Mouse (Mus musculus) limb, embryonic 12.5 days (tissue): ENCODE data around the gene Dpf3. TPM values are rescaled to one million over a fixed set of nuclear protein-coding genes. Genes with fewer than 3 reads are reported as not detected.

Experiments used
- ATAC-seq: fragments of 200-750 bp; cut with Nextera tagmentation; 2 replicates; pipeline ENCODE4 v1.8.0; 2017; ENCODE audit warnings: low read depth, moderate TSS enrichment; ENCODE audit not compliant: insufficient number of reproducible peaks, insufficient read depth, low FRiP score, low TSS enrichment
- H3K27ac ChIP-seq: fragments of 300-500 bp; sonication (generic); 2 replicates; pipeline ENCODE4 v1.5.1; 2016; ENCODE audit warnings: mild to moderate bottlenecking, moderate library complexity
- H3K27me3 ChIP-seq: fragments of 300-500 bp; sonication (generic); 2 replicates; pipeline ENCODE4 v1.6.1; 2016; ENCODE audit warnings: mild to moderate bottlenecking, moderate library complexity
- H3K36me3 ChIP-seq: fragments of 300-500 bp; sonication (generic); 2 replicates; pipeline ENCODE4 v1.6.1; 2016; ENCODE audit warnings: mild to moderate bottlenecking, moderate library complexity
- H3K4me1 ChIP-seq: fragments of 300-500 bp; sonication (generic); replicated peaks from 2 replicates; pipeline ENCODE4 v1.6.1; 2016
- H3K4me2 ChIP-seq: fragments of 300-500 bp; sonication (generic); 2 replicates; pipeline ENCODE4 v1.6.1; 2016; ENCODE audit warnings: mild to moderate bottlenecking, moderate library complexity
- H3K4me3 ChIP-seq: fragments of 300-500 bp; sonication (generic); replicated peaks from 2 replicates; pipeline ENCODE4 v1.5.1; 2016; ENCODE audit warnings: mild to moderate bottlenecking
- H3K9ac ChIP-seq: fragments of 300-500 bp; sonication (generic); replicated peaks from 2 replicates; pipeline ENCODE4 v1.6.1; 2016; ENCODE audit warnings: mild to moderate bottlenecking, moderate library complexity
- H3K9me3 ChIP-seq: fragments of 300-500 bp; sonication (generic); 2 replicates; pipeline ENCODE4 v1.6.1; 2016; ENCODE audit warnings: mild to moderate bottlenecking, moderate library complexity
- WGBS: fragments of 180-500 bp; shearing (Covaris S2); methylation state at CpG from one replicate; pipeline ENCODE4 v1.1.7; 2016; 5-methylcytosine and 5-hydroxymethylcytosine counted together
- polyA plus RNA-seq: library from polyadenylated mRNA; unstranded; fragments of >200 nt; fragmentation: Nextera tagmentation; extraction: Ambion mirVana; gene quantifications from 2 replicates; pipeline ENCODE4 v1.2.1, GENCODE M21; 2016

Gene Dpf3
- polyA plus RNA-seq, 1 experiment from 2014 or later = 4.4 TPM

DNA sequence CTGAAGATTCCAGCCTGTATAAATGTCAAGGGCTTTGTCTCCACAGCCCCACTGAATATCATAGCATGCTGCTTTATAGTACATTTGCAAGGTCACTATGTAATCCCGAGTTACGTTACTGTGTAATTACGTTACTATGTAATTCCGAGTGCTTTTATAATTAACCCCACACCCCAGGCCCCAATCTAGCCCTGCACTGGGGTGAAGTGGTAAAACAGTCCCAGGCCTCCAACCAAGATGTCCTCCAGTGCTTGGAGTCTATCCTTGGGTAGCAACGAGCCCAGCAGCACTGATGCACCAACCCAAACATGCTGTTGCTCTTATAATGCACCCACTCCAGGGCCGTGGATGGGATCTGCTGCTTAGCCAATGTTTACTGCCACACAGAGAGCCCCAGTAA is 35.5 kb upstream of the Dpf3 start:
- H3K4me1 ChIP-seq = peaks cover 13% of the 10 kb centered on the region
- no peaks in the 10 kb centered on the region for H3K9me3 ChIP-seq
- no peak for ATAC-seq
- 78% methylated on average over 6 of the region's 6 CpGs for WGBS
- no peak overlapping the region for H3K27ac ChIP-seq
- no peaks in the 10 kb centered on the region for H3K27me3 ChIP-seq
- no peak overlapping the region for H3K9ac ChIP-seq
- H3K36me3 ChIP-seq = peaks cover 12% of the 10 kb centered on the region; the same call in 1 of the 2 replicates
- no peak overlapping the region for H3K4me3 ChIP-seq
- no peak overlapping the region for H3K4me2 ChIP-seq

DNA sequence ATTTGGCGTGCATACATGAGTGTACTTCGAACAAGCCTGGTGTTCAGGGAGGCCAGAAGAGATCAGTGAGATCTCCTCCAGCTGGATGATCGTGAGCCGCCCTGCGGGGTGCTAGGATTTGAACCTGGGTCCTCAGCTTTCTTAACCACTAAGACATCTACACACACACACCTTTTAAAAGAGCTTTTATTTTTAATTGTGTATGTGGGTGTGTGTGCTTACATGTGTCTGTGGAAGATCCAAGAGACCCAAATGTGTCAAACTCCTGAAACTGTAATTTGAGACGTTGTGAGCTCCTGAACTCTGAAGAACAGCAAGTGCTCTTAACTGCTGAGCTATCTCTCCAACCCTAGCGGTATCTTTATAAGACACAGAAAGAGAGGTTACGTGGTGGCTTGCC is 33.6 kb upstream of the Dpf3 start:
- Histone ChIP-seq H3K9me3 (no peaks in the 10 kb centered on the region), H3K27ac (no peak overlapping the region), H3K4me1 (peaks cover 13% of the 10 kb centered on the region), H3K4me2 (peak overlapping the region; percentile 64), H3K36me3 (peaks cover 1% of the 10 kb centered on the region; the same call in 1 of the 2 replicates), H3K9ac (peak overlapping the region; percentile 65), H3K4me3 (peak overlapping the region; percentile 68), H3K27me3 (no peaks in the 10 kb centered on the region)
- ATAC-seq = no peak
- WGBS = 42% methylated on average over 8 of the region's 8 CpGs

DNA sequence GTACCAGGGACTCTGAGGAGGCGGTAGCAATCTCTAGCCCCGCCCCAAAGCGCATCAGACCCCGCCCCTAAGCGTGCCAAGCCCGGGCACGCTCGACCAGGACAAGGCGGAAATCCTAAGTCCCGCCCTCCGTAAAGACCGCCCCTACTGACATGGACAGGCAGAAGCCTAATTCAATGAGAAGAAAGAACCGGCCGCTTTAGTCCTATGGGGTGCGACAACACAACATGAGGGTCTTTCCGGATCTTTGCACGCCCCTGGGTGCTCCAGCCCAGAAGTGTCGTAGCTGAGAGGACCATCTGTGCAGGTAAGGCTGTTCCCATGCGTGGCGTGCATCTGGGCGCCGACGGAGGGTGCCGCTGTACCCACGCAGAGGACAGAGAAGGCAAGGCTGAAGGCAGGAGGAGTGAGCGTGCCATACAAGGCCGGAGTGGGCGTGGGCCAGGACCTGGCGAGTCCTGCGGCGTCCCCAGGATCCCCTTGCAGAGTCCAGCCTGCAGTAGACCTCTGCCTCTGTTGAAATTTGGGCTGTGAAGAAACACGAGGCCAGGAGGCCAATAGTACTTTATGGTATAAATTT is 32.9 kb upstream of the Dpf3 start, which contains the start of gene Dcaf4:
TSS of gene Dcaf4 (plus strand) at position 156 of the 580 bp plus-strand sequence.
- Histone ChIP-seq H3K4me2 (peak within 1 kb of the TSS; percentile 64), H3K9ac (peak within 1 kb of the TSS; percentile 65), H3K4me3 (peak within 1 kb of the TSS; percentile 68), H3K27ac (peak within 1 kb of the TSS; percentile 75), H3K4me1 (peaks cover 11% of the 10 kb centered on the region), H3K9me3 (no peaks in the 10 kb centered on the region), H3K36me3 (no peaks in the 10 kb centered on the region), H3K27me3 (no peaks in the 10 kb centered on the region)
- WGBS = 0% methylated on average over 32 of the region's 32 CpGs
- peak; percentile 99 for ATAC-seq

GRCm38 (mm10) chr12:83517580-83517979 is 30.1 kb upstream of the Dpf3 start:
- Histone ChIP-seq H3K36me3 (no peaks in the 10 kb centered on the region), H3K27ac (no peak overlapping the region), H3K9me3 (no peaks in the 10 kb centered on the region), H3K4me2 (no peak overlapping the region), H3K27me3 (no peaks in the 10 kb centered on the region), H3K9ac (no peak overlapping the region), H3K4me1 (peaks cover 19% of the 10 kb centered on the region), H3K4me3 (no peak overlapping the region)
- no peak for ATAC-seq
- WGBS = 90% methylated on average over 3 of the region's 3 CpGs

DNA sequence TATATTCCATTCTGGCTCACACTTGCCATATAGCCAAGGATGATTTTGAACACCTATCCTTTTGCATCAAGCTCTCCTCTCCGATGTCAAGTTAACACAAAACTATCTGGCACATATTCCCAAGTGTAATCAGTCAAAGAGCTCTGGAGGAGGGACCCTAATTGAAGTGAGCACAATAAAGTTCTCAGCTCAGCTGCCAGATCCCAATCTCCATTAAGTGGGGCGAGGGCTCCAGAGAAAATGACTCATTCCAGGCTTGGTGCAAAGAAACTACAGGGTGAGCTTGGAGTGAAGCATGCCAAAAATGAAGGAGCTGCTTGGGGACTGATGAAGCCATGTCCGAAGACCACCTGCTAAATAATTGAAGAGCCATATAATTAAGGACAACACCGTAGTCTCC is 26.7 kb upstream of the Dpf3 start:
- 54% methylated on average over 4 of the region's 4 CpGs for WGBS

DNA sequence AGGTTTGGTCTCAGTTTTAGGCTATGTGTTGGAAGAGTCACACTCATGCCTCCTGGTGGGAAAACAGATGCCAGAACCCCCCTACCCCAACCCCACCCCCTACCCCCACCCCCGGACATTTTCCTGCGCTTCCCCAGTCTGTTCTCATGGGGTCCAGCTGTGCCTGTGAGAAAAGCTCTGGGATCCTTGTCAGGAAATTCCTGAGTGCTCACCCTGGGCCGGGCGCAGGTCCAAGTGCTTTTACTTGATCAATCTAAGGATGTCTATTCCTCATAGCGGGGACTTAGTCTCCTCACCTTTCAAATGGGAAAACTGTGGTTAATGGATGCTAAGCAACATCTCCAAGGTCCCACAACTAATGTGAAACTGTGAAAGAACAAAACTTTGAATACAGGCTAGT is 25.7 kb upstream of the Dpf3 start:
- WGBS = 21% methylated on average over 5 of the region's 5 CpGs
- Histone ChIP-seq H3K9ac (no peak overlapping the region), H3K4me1 (peaks cover 15% of the 10 kb centered on the region), H3K27ac (0 out of 2 replicates have a peak overlapping the region, but pooled peaks have one; percentile 8), H3K4me2 (peak overlapping the region; percentile 8; the same call in 1 of the 2 replicates), H3K4me3 (no peak overlapping the region), H3K27me3 (no peaks in the 10 kb centered on the region), H3K36me3 (no peaks in the 10 kb centered on the region), H3K9me3 (no peaks in the 10 kb centered on the region)
- no peak for ATAC-seq

More for the DNA sequence above, 26.7 kb upstream of the Dpf3 start:
- H3K9me3 ChIP-seq = no peaks in the 10 kb centered on the region
- no peaks in the 10 kb centered on the region for H3K36me3 ChIP-seq
- no peak overlapping the region for H3K9ac ChIP-seq
- peaks cover 15% of the 10 kb centered on the region for H3K4me1 ChIP-seq
- no peak overlapping the region for H3K4me3 ChIP-seq
- no peak for ATAC-seq
- no peaks in the 10 kb centered on the region for H3K27me3 ChIP-seq
- H3K4me2 ChIP-seq = no peak overlapping the region
- no peak overlapping the region for H3K27ac ChIP-seq

DNA sequence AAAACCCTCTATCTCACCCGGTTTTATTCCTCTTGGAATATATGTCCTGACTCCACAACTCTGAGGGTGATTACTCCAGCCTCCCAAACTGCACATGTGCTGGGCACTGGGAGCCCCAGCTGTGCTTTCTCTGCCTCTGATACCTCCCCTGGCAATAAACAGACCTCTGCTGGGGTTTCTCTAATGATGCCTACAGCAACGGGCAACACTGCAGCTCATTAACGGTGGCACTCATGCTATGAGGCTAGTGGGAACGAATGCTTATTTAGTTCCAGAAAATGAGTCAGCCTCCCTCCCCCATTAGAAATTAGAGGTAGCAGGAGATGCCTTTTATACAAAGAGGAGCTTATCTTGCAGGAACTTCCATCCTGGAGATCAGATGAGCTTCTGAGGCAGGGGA is 25.3 kb upstream of the Dpf3 start:
- H3K9me3 ChIP-seq = no peaks in the 10 kb centered on the region
- no peaks in the 10 kb centered on the region for H3K27me3 ChIP-seq
- peaks cover 15% of the 10 kb centered on the region for H3K4me1 ChIP-seq
- no peak overlapping the region for H3K9ac ChIP-seq
- H3K27ac ChIP-seq = 0 out of 2 replicates have a peak overlapping the region, but pooled peaks have one; percentile 8
- no peak overlapping the region for H3K4me3 ChIP-seq
- 0 out of 2 replicates have a peak, but pooled peaks have one; percentile 35 for ATAC-seq
- WGBS = 16% methylated on average over 4 of the region's 4 CpGs
- peak overlapping the region; percentile 8; the same call in 1 of the 2 replicates for H3K4me2 ChIP-seq
- H3K36me3 ChIP-seq = no peaks in the 10 kb centered on the region

GRCm38 (mm10) chr12:83510586-83510985 is 23.1 kb upstream of the Dpf3 start:
- no peak for ATAC-seq
- H3K4me3 ChIP-seq = no peak overlapping the region
- no peaks in the 10 kb centered on the region for H3K36me3 ChIP-seq
- peaks cover 12% of the 10 kb centered on the region for H3K4me1 ChIP-seq
- no peaks in the 10 kb centered on the region for H3K27me3 ChIP-seq
- no peak overlapping the region for H3K4me2 ChIP-seq
- WGBS = 81% methylated on average over 5 of the region's 5 CpGs
- no peak overlapping the region for H3K9ac ChIP-seq
- no peak overlapping the region for H3K27ac ChIP-seq
- H3K9me3 ChIP-seq = no peaks in the 10 kb centered on the region

DNA sequence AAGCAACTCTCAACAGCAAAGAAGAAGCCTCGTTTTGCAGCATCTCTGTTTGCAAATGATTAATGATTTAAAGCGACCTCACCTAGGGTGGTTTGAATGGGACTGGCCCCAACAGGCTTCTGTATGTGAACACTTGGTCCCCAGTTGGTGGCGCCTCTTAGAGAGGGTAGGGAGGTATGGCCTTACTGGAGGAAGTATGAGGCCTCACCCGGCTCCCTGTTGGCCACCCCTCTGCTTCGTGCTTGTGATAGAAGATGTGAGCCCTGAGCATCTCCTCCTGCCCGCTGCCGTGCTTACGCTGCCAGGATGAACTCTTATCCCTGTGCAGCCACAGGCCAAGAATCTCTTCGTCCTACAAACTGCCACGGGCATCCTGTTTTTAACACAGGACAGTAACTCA is 19.0 kb upstream of the Dpf3 start:
- Histone ChIP-seq H3K9me3 (no peaks in the 10 kb centered on the region), H3K4me3 (no peak overlapping the region), H3K4me1 (no peaks in the 10 kb centered on the region), H3K27ac (no peak overlapping the region), H3K4me2 (no peak overlapping the region), H3K36me3 (no peaks in the 10 kb centered on the region), H3K27me3 (peaks cover 4% of the 10 kb centered on the region; the same call in 1 of the 2 replicates), H3K9ac (no peak overlapping the region)
- WGBS = 82% methylated on average over 10 of the region's 10 CpGs
- no peak for ATAC-seq

- Histone ChIP-seq H3K4me3 (no peak overlapping the region), H3K36me3 (no peaks in the 10 kb centered on the region), H3K4me1 (peaks cover 8% of the 10 kb centered on the region), H3K27ac (no peak overlapping the region), H3K27me3 (peaks cover 4% of the 10 kb centered on the region; the same call in 1 of the 2 replicates), H3K9ac (no peak overlapping the region), H3K9me3 (no peaks in the 10 kb centered on the region), H3K4me2 (no peak overlapping the region)
- no peak for ATAC-seq
- 7% methylated on average over 9 of the region's 9 CpGs for WGBS
These were observed 14.7 kb upstream of the Dpf3 start for GRCm38 (mm10) chr12:83502190-83502589.

DNA sequence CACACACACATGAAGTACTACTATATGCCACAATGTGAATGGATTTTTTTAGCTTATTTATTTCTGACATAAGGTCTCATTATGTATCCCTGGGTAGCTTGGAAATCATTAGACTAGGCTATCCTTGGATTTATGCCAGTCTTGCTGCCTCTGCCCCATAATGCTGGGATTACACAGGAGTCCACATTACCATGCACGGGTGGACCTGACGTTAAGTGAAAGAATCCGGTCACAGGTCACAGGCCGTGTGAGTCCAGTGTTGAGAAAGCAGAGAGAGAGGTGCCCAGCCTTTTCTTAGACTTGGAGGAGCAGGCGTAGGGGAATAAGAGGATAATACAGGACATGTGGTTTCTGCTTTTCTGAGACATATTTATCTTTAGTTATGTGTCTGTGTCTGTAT is 11.7 kb upstream of the Dpf3 start:
- Histone ChIP-seq H3K9me3 (no peaks in the 10 kb centered on the region), H3K9ac (no peak overlapping the region), H3K36me3 (no peaks in the 10 kb centered on the region), H3K27ac (no peak overlapping the region), H3K4me3 (no peak overlapping the region), H3K4me1 (peaks cover 8% of the 10 kb centered on the region), H3K4me2 (no peak overlapping the region), H3K27me3 (peaks cover 4% of the 10 kb centered on the region)
- WGBS = 80% methylated on average over 5 of the region's 5 CpGs
- no peak for ATAC-seq

DNA sequence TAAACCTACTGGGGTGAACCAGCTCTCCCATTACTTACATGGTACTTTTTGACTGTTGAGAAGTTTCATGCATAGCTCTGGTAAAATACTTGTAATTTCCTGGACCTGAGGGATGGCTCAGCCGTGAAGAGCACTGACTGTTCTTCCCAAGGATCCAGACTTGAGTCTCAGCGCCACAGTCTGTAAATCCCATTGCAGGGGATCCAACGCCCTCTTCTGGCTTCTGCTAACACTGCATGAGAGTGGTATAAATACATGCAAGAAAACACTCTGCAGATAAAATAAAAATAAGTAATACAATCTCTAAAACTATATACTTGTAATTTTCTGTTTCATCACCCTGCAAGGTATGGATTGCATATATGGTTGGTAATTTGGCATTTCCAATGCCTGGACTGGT is 10.4 kb upstream of the Dpf3 start:
- H3K4me2 ChIP-seq = no peak overlapping the region
- no peak for ATAC-seq
- peaks cover 8% of the 10 kb centered on the region for H3K4me1 ChIP-seq
- H3K36me3 ChIP-seq = no peaks in the 10 kb centered on the region
- no peak overlapping the region for H3K4me3 ChIP-seq
- H3K9me3 ChIP-seq = no peaks in the 10 kb centered on the region
- H3K27ac ChIP-seq = no peak overlapping the region
- WGBS = 81% methylated on average over 3 of the region's 3 CpGs
- no peak overlapping the region for H3K9ac ChIP-seq
- H3K27me3 ChIP-seq = peaks cover 3% of the 10 kb centered on the region; the same call in 1 of the 2 replicates
